Mouse (Mus musculus): ENCODE measurements around the gene Sfi1.
"Not testable (repeated sequence)": the region's sequence is repeated elsewhere in the genome, so short reads cannot be mapped to it uniquely, and the experiment has no call there.

DNA sequence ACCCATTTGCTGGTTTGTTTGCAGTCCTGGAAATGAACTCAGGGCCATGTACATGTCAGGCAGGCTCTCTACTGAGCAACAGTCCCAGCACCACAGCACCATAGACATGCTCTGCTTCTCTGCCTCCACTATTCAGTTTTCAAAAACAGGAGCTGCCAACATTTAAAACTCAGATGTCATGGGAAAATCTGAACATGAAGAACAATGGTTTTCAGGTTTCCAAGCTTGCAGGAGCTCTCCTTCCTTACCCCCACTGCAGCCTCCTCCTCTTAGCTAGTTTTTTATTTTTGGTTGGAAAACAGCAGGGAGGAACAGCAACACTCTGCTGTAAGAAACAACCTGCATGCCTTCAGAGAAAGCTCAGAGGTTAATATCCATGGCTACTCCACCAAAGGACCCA, 26.9 kb downstream of the Sfi1 start:
- TF ChIP-seq CTCF (IDR thresholded peaks at IDR 0.05; ENCODE audit: low read depth); EP300 (optimal IDR thresholded peaks at IDR 0.05): not testable (repeated sequence)
